8 mouse cellular contexts compared by ENCODE assay signal in genomic region chr8:105700566-105700965, GRCm38 (mm10). TPM values are rescaled to one million over a fixed set of nuclear protein-coding genes. Genes with fewer than 3 reads are reported as not detected.
DNase-seq lines count a peak whose midpoint lies in the region; ATAC-seq and TF ChIP-seq lines count a peak whose summit lies in the region.

No protein-coding gene starts in this region.

- 0% methylated on average over 21 of the region's 21 CpGs for WGBS in heart, embryonic 14.5 days
- 0% methylated on average over 21 of the region's 21 CpGs for WGBS in intestine, postnatal 0 days
- 0% methylated on average over 21 of the region's 21 CpGs for WGBS in lung, embryonic 14.5 days

- TF ChIP-seq POLR2A in MEL (IDR thresholded peaks at IDR 0.05; ENCODE audit: control insufficient read depth in 1 of 2, insufficient read depth in 1 of 2, low read depth in 1 of 2, low read length in 2 of 2, poor library complexity in 1 of 2) = no peak

- no peak for DNase-seq in heart, adult 8-10 months (ENCODE audit: low spot score)
- peak; percentile 81 for DNase-seq in MEL (ENCODE audit: low read depth, low spot score)
- peak; percentile 62 for DNase-seq in lung, embryonic 14.5 days
- no peak for DNase-seq in cerebellum, adult 9-11 months

- no peak for TF ChIP-seq CTCF in MEL (IDR thresholded peaks at IDR 0.05 in 2 of 3, conservative IDR thresholded peaks at IDR 0.05 in 1 of 3; ENCODE audit: control insufficient read depth in 1 of 3, insufficient read depth in 1 of 3, low read depth in 2 of 3, low read length in 3 of 3, poor library complexity in 1 of 3, severe bottlenecking in 1 of 3)
- TF ChIP-seq CTCF in intestine, postnatal 0 days (IDR thresholded peaks at IDR 0.05; ENCODE audit: low read depth) = no peak
- no peak for TF ChIP-seq CTCF in lung, embryonic 14.5 days (IDR thresholded peaks at IDR 0.05; ENCODE audit: low read depth)

- H3K79me2 ChIP-seq in MEL (ENCODE audit: control insufficient read depth, insufficient read depth, low read length, poor library complexity) = peaks cover 3% of the 10 kb centered on the region; the same call in 1 of the 2 replicates

- H3K9me3 ChIP-seq in heart, embryonic 14.5 days (ENCODE audit: control insufficient read depth, low read length) = no peaks in the 10 kb centered on the region
- H3K9me3 ChIP-seq in MEL (replicated peaks; ENCODE audit: insufficient read depth, low read length) = no peaks in the 10 kb centered on the region
- H3K9me3 ChIP-seq in intestine, postnatal 0 days (ENCODE audit: control insufficient read depth) = no peaks in the 10 kb centered on the region
- H3K9me3 ChIP-seq in lung, embryonic 14.5 days (ENCODE audit: low read depth, low read length) = no peaks in the 10 kb centered on the region

- no peak; the same call in 1 of the 2 replicates for TF ChIP-seq RAD21 in MEL (IDR thresholded peaks at IDR 0.05; ENCODE audit: low read depth, low read length)

- H3K9ac ChIP-seq in heart, embryonic 14.5 days (ENCODE audit: low read length) = peak overlapping the region; percentile 73
- peak overlapping the region; percentile 92 for H3K9ac ChIP-seq in MEL (ENCODE audit: control insufficient read depth, low read depth, low read length, poor library complexity, severe bottlenecking)
- peak overlapping the region; percentile 47 for H3K9ac ChIP-seq in intestine, postnatal 0 days (ENCODE audit: low read depth, low read length)
- peak overlapping the region; percentile 60 for H3K9ac ChIP-seq in lung, embryonic 14.5 days

- no peaks in the 10 kb centered on the region for H3K27me3 ChIP-seq in heart, embryonic 14.5 days (ENCODE audit: control insufficient read depth, insufficient read depth, low read length)
- no peaks in the 10 kb centered on the region for H3K27me3 ChIP-seq in MEL (ENCODE audit: control insufficient read depth in 1 of 2, insufficient read depth in 2 of 2, low read length in 2 of 2)
- H3K27me3 ChIP-seq in intestine, postnatal 0 days (replicated peaks; ENCODE audit: control insufficient read depth, insufficient read depth, low read length) = no peaks in the 10 kb centered on the region
- no peaks in the 10 kb centered on the region for H3K27me3 ChIP-seq in lung, embryonic 14.5 days (ENCODE audit: insufficient read depth, low read length)

- peak overlapping the region; percentile 51 to 76 for H3K4me3 ChIP-seq in heart, embryonic 14.5 days (ENCODE audit: control insufficient read depth in 1 of 2, insufficient read depth in 1 of 2, low read depth in 1 of 2, low read length in 2 of 2)
- H3K4me3 ChIP-seq in MEL (ENCODE audit: control insufficient read depth in 1 of 2, insufficient read depth in 1 of 2, low read depth in 2 of 2, low read length in 2 of 2) = peak overlapping the region; percentile 80 to 95
- H3K4me3 ChIP-seq in intestine, postnatal 0 days (ENCODE audit: low read depth, low read length) = peak overlapping the region; percentile 69
- peak overlapping the region; percentile 67 for H3K4me3 ChIP-seq in lung, embryonic 14.5 days (ENCODE audit: low read depth, low read length)

- H3K4me1 ChIP-seq in heart, embryonic 14.5 days (ENCODE audit: control insufficient read depth in 2 of 2, insufficient read depth in 2 of 2, low read length in 2 of 2) = peaks cover 9 to 14% of the 10 kb centered on the region in 2 experiments; a peak in 3 of 4 replicates
- H3K4me1 ChIP-seq in MEL (ENCODE audit: control insufficient read depth in 1 of 2, insufficient read depth in 2 of 2, low read length in 2 of 2) = peaks cover 0 to 6% of the 10 kb centered on the region in 2 experiments; a peak in 3 of 4 replicates
- H3K4me1 ChIP-seq in intestine, postnatal 0 days (replicated peaks; ENCODE audit: control insufficient read depth, insufficient read depth, low read length) = no peaks in the 10 kb centered on the region; the same call in 1 of the 2 replicates
- H3K4me1 ChIP-seq in lung, embryonic 14.5 days (ENCODE audit: insufficient read depth) = 0 out of 2 replicates have a peak, but pooled peaks cover 2% of the 10 kb centered on the region

- H3K36me3 ChIP-seq in heart, embryonic 14.5 days (ENCODE audit: control insufficient read depth, insufficient read depth, low read length) = peaks cover 46% of the 10 kb centered on the region
- no peaks in the 10 kb centered on the region; a peak in 2 of 4 replicates for H3K36me3 ChIP-seq in MEL (ENCODE audit: control insufficient read depth in 1 of 2, insufficient read depth in 2 of 2, low read length in 2 of 2)
- peaks cover 25% of the 10 kb centered on the region; the same call in 1 of the 2 replicates for H3K36me3 ChIP-seq in intestine, postnatal 0 days (ENCODE audit: control insufficient read depth, insufficient read depth)
- peaks cover 45% of the 10 kb centered on the region for H3K36me3 ChIP-seq in lung, embryonic 14.5 days (ENCODE audit: insufficient read depth)

- TF ChIP-seq EP300 in MEL (IDR thresholded peaks at IDR 0.05; ENCODE audit: low read depth in 1 of 2, low read length in 2 of 2) = no peak

- H3K4me2 ChIP-seq in heart, embryonic 14.5 days (ENCODE audit: low read length) = peak overlapping the region; percentile 89
- peak overlapping the region; percentile 87 for H3K4me2 ChIP-seq in intestine, postnatal 0 days (replicated peaks; ENCODE audit: low read depth)
- H3K4me2 ChIP-seq in lung, embryonic 14.5 days = peak overlapping the region; percentile 81

- H3K27ac ChIP-seq in heart, embryonic 14.5 days (replicated peaks in 1 of 2; ENCODE audit: control insufficient read depth in 1 of 2, insufficient read depth in 1 of 2, low read depth in 2 of 2, low read length in 2 of 2) = peak overlapping the region; percentile 18 to 92; a peak in 3 of 4 replicates
- peak overlapping the region; percentile 95 for H3K27ac ChIP-seq in MEL (ENCODE audit: control insufficient read depth, low read depth, low read length)
- peak overlapping the region; percentile 35; the same call in 1 of the 2 replicates for H3K27ac ChIP-seq in intestine, postnatal 0 days (ENCODE audit: low read depth, low read length)
- peak overlapping the region; percentile 89 for H3K27ac ChIP-seq in lung, embryonic 14.5 days (ENCODE audit: low read depth)

- peak; percentile 24 for ATAC-seq in heart, embryonic 14.5 days (ENCODE audit: insufficient number of reproducible peaks, insufficient read depth, low FRiP score, low read depth)
- peak; percentile 57 for ATAC-seq in erythroid progenitor cell, adult 5-6 weeks (replicated peaks; ENCODE audit: low FRiP score, poor library complexity, severe bottlenecking)
- ATAC-seq in intestine, postnatal 0 days = peak; percentile 59
- peak; percentile 53 for ATAC-seq in lung, embryonic 14.5 days (ENCODE audit: insufficient read depth)
- peak; percentile 54 for ATAC-seq in neutrophil, adult 5-6 weeks (ENCODE audit: extremely low read depth, insufficient number of reproducible peaks, low FRiP score, poor library complexity, severe bottlenecking)

RNA-seq across cellular contexts. Expression of gene Acd, which starts 0.3 kb away (rescaled TPM):
- polyA plus RNA-seq in heart, embryonic 14.5 days (2014; fragmentation: Nextera tagmentation; extraction: Ambion mirVana) = 39.7 and 41.7 TPM in 2 replicates
- total RNA-seq in heart, adult 8-10 months (2022) = 10 to 100 TPM; 10.2 to 11.5 (median 10.5) TPM
- 7.5 and 9.3 TPM in 2 replicates for total RNA-seq in MEL (2012; rRNA removed)
- polyA plus RNA-seq in MEL (2012; ENCODE audit: insufficient read depth in 1 of 2, insufficient read length in 2 of 2, low read depth in 1 of 2, low replicate concordance in 2 of 2, missing spikeins in 1 of 2) = 10 to 100 TPM in 1 of 2 experiments, not detected in 1; 53.9 TPM
- total RNA-seq in erythroid progenitor cell, adult 5-6 weeks (2015; ENCODE audit: low replicate concordance) = 10.9 and 22.0 TPM in 2 replicates
- 1.7 and 9.7 TPM in 2 replicates for total RNA-seq in erythroid progenitor cell, adult 5-6 weeks (2017; ENCODE audit: low replicate concordance)
- 35.4 and 35.5 TPM in 2 replicates for polyA plus RNA-seq in intestine, postnatal 0 days (2015; fragmentation: Nextera tagmentation; extraction: Ambion mirVana)
- polyA plus RNA-seq in lung, embryonic 14.5 days (2014; fragmentation: Nextera tagmentation; extraction: Ambion mirVana) = 62.2 and 68.6 TPM in 2 replicates
- 28.7 and 29.8 TPM in 2 replicates for total RNA-seq in neutrophil, adult 5-6 weeks (2017)

RNA-seq across cellular contexts. Expression of gene Pard6a, which starts 0.4 kb away (rescaled TPM):
- polyA plus RNA-seq in heart, embryonic 14.5 days (2014; fragmentation: Nextera tagmentation; extraction: Ambion mirVana) = 12.9 and 17.3 TPM in 2 replicates
- total RNA-seq in heart, adult 8-10 months (2022) = 1 to 10 TPM; 5.9 to 8.1 (median 7.0) TPM
- total RNA-seq in MEL (2012; rRNA removed) = 12.3 and 13.7 TPM in 2 replicates
- 10 to 100 TPM in 1 of 2 experiments, not detected in 1; 20.5 TPM for polyA plus RNA-seq in MEL (2012; ENCODE audit: insufficient read depth in 1 of 2, insufficient read length in 2 of 2, low read depth in 1 of 2, low replicate concordance in 2 of 2, missing spikeins in 1 of 2)
- 1.7 and 3.6 TPM in 2 replicates for total RNA-seq in erythroid progenitor cell, adult 5-6 weeks (2015; ENCODE audit: low replicate concordance)
- 2.7 TPM in 1 of 2 replicates, not detected in the other for total RNA-seq in erythroid progenitor cell, adult 5-6 weeks (2017; ENCODE audit: low replicate concordance)
- polyA plus RNA-seq in intestine, postnatal 0 days (2015; fragmentation: Nextera tagmentation; extraction: Ambion mirVana) = 8.8 and 9.7 TPM in 2 replicates
- polyA plus RNA-seq in lung, embryonic 14.5 days (2014; fragmentation: Nextera tagmentation; extraction: Ambion mirVana) = 13.4 and 13.6 TPM in 2 replicates
- total RNA-seq in neutrophil, adult 5-6 weeks (2017) = 3.8 and 4.7 TPM in 2 replicates

RNA-seq across cellular contexts. Expression of gene 4933405L10Rik, which starts 6.9 kb away (rescaled TPM):
- polyA plus RNA-seq in heart, embryonic 14.5 days (2014; fragmentation: Nextera tagmentation; extraction: Ambion mirVana) = not detected in 2 replicates
- not detected for total RNA-seq in heart, adult 8-10 months (2022)
- 0.13 and 0.23 TPM in 2 replicates for total RNA-seq in MEL (2012; rRNA removed)
- under 1 TPM in 1 of 2 experiments, not detected in 1; 0.42 TPM for polyA plus RNA-seq in MEL (2012; ENCODE audit: insufficient read depth in 1 of 2, insufficient read length in 2 of 2, low read depth in 1 of 2, low replicate concordance in 2 of 2, missing spikeins in 1 of 2)
- not detected in 2 replicates for total RNA-seq in erythroid progenitor cell, adult 5-6 weeks (2015; ENCODE audit: low replicate concordance)
- not detected in 2 replicates for total RNA-seq in erythroid progenitor cell, adult 5-6 weeks (2017; ENCODE audit: low replicate concordance)
- polyA plus RNA-seq in intestine, postnatal 0 days (2015; fragmentation: Nextera tagmentation; extraction: Ambion mirVana) = not detected in 2 replicates
- polyA plus RNA-seq in lung, embryonic 14.5 days (2014; fragmentation: Nextera tagmentation; extraction: Ambion mirVana) = 0.15 TPM in 1 of 2 replicates, not detected in the other
- not detected in 2 replicates for total RNA-seq in neutrophil, adult 5-6 weeks (2017)

RNA-seq across cellular contexts. Expression of gene Enkd1, which starts 7.4 kb away (rescaled TPM):
- polyA plus RNA-seq in heart, embryonic 14.5 days (2014; fragmentation: Nextera tagmentation; extraction: Ambion mirVana) = 9.3 and 10.1 TPM in 2 replicates
- total RNA-seq in heart, adult 8-10 months (2022) = 1 to 10 TPM; 1.2 to 2.7 (median 2.3) TPM
- 22.0 TPM in 2 replicates for total RNA-seq in MEL (2012; rRNA removed)
- 10 to 100 TPM in 1 of 2 experiments, not detected in 1; 42.6 TPM for polyA plus RNA-seq in MEL (2012; ENCODE audit: insufficient read depth in 1 of 2, insufficient read length in 2 of 2, low read depth in 1 of 2, low replicate concordance in 2 of 2, missing spikeins in 1 of 2)
- 2.9 and 5.4 TPM in 2 replicates for total RNA-seq in erythroid progenitor cell, adult 5-6 weeks (2015; ENCODE audit: low replicate concordance)
- 0.15 and 3.7 TPM in 2 replicates for total RNA-seq in erythroid progenitor cell, adult 5-6 weeks (2017; ENCODE audit: low replicate concordance)
- 3.8 and 3.9 TPM in 2 replicates for polyA plus RNA-seq in intestine, postnatal 0 days (2015; fragmentation: Nextera tagmentation; extraction: Ambion mirVana)
- 28.7 and 29.7 TPM in 2 replicates for polyA plus RNA-seq in lung, embryonic 14.5 days (2014; fragmentation: Nextera tagmentation; extraction: Ambion mirVana)
- total RNA-seq in neutrophil, adult 5-6 weeks (2017) = 0.58 and 0.86 TPM in 2 replicates

RNA-seq across cellular contexts. Expression of gene Carmil2, which starts 14.5 kb away (rescaled TPM):
- 0.36 and 0.41 TPM in 2 replicates for polyA plus RNA-seq in heart, embryonic 14.5 days (2014; fragmentation: Nextera tagmentation; extraction: Ambion mirVana)
- total RNA-seq in heart, adult 8-10 months (2022) = under 1 TPM; 0.13 to 0.22 (median 0.14) TPM
- 7.9 and 9.5 TPM in 2 replicates for total RNA-seq in MEL (2012; rRNA removed)
- polyA plus RNA-seq in MEL (2012; ENCODE audit: insufficient read depth in 1 of 2, insufficient read length in 2 of 2, low read depth in 1 of 2, low replicate concordance in 2 of 2, missing spikeins in 1 of 2) = 10 to 100 TPM in 1 of 2 experiments, not detected in 1; 62.7 TPM
- total RNA-seq in erythroid progenitor cell, adult 5-6 weeks (2015; ENCODE audit: low replicate concordance) = 4.7 and 5.4 TPM in 2 replicates
- total RNA-seq in erythroid progenitor cell, adult 5-6 weeks (2017; ENCODE audit: low replicate concordance) = 4.2 and 7.0 TPM in 2 replicates
- polyA plus RNA-seq in intestine, postnatal 0 days (2015; fragmentation: Nextera tagmentation; extraction: Ambion mirVana) = 0.73 and 0.77 TPM in 2 replicates
- polyA plus RNA-seq in lung, embryonic 14.5 days (2014; fragmentation: Nextera tagmentation; extraction: Ambion mirVana) = 0.70 and 1.1 TPM in 2 replicates
- total RNA-seq in neutrophil, adult 5-6 weeks (2017) = 27.5 and 29.7 TPM in 2 replicates

Comparison
In these comparisons a context has a peak if more than half of its experiments do, and no peak if none do; other contexts are left out.
1. H3K27ac ChIP-seq: peak in every context shown above with its lines; median percentile 95 in MEL; 89 in lung, embryonic 14.5 days; 55 in heart, embryonic 14.5 days; 35 in intestine, postnatal 0 days.
2. DNase-seq: peak in MEL (single experiment) and lung, embryonic 14.5 days (single experiment); none in heart, adult 8-10 months (single experiment) and cerebellum, adult 9-11 months (single experiment).
3. Peak in every context shown above with its lines, with median percentiles within 50 percentile points of each other: ATAC-seq, H3K4me2 ChIP-seq, H3K4me3 ChIP-seq and H3K9ac ChIP-seq.